Mouse (Mus musculus) lung, adult 2 months (tissue): ENCODE results near the gene Retsat. TPM values are rescaled to one million over a fixed set of nuclear protein-coding genes. Genes with fewer than 3 reads are reported as not detected.
A peak's percentile ranks its signal among the peaks of the same experiment; 100 is the strongest.

Source experiments
- DNase-seq: peaks from one replicate; pipeline ENCODE4 v3.0.0; 2022
- H3K4me1 ChIP-seq: fragments of 200-500 bp; 2 replicates; pipeline ENCODE4 v1.6.1; 2011; ENCODE audit warnings: low read length; ENCODE audit not compliant: control insufficient read depth, insufficient read depth
- H3K4me3 ChIP-seq: fragments of 200-500 bp; replicated peaks from 2 replicates; pipeline ENCODE3; 2011; ENCODE audit warnings: low read depth, mild to moderate bottlenecking, control low read depth, low read length; ENCODE audit errors: extremely low read depth
- CTCF ChIP-seq: fragments of 200-500 bp; IDR thresholded peaks from 2 replicates; pipeline ENCODE4 v1.5.1; 2011; ENCODE audit warnings: mild to moderate bottlenecking, low read length, control low read depth; ENCODE audit not compliant: insufficient read depth
- POLR2A ChIP-seq: fragments of 200-500 bp; IDR thresholded peaks from 2 replicates; pipeline ENCODE4 v1.6.1; 2011; ENCODE audit warnings: low read depth, mild to moderate bottlenecking, control low read depth, low read length, borderline replicate concordance; ENCODE audit errors: extremely low read depth
- WGBS: fragments of 180-500 bp; shearing (Covaris S2); methylation state at CpG from one replicate; pipeline ENCODE4 v1.1.7; 2018; 5-methylcytosine and 5-hydroxymethylcytosine counted together
- polyA plus RNA-seq: library from polyadenylated mRNA; depleted of rRNA; stranded (reverse); fragments of >200 nt; gene quantifications from 2 replicates; pipeline ENCODE4 v1.2.3, GENCODE M21; 2012; rRNA removed

The Retsat gene
- polyA plus RNA-seq = 27.7 and 38.8 TPM in 2 replicates

DNA sequence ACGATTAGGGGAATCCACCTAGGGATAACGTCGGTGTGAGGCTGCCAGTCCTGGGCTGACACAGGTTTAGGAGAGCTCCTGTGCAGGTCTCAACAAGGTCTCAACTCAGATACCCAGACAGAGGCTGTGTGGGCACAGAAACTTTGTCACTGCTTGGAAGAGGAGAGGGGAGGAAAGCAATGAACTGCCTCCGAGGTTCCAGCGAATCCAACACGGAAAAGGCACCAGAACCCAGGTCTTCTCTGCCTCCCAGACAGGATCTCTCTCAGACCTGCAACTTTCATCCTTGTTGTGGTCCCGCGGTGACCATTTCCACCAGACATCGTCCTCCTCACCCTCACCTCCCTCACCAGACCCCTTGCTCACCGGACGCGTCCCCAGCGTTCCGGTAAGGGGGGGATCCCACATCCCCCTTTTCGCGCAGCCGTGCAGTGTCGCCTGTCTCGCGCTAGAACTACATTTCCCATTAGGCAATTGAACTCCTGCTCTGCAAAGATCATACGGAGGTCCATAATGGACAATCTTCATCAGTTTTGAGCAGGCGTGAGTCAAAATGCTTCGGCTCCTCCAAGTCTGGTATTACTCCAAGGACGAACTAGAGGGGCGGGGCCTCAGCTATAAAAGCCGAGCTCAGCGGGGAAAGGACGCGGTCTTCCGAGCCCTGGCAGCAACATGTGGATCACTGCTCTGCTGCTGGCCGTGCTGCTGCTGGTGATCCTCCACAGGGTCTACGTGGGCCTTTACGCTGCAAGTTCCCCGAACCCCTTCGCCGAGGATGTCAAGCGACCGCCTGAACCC, at the start of gene Retsat, which contains the start of gene Elmod3:
Gene Retsat (plus strand): TSS at position 520 of the 798 bp plus-strand sequence.
Gene Elmod3 (minus strand): TSS at position 458 of the 798 bp plus-strand sequence.
- TF ChIP-seq POLR2A (peak; percentile 97), CTCF (no peak)
- H3K4me1 ChIP-seq = peaks cover 6% of the 10 kb centered on the region; the same call in 1 of the 2 replicates
- WGBS = 1% methylated on average over 38 of the region's 38 CpGs
- peak within 1 kb of the TSS; percentile 99 for H3K4me3 ChIP-seq
- peak; percentile 91 for DNase-seq

DNA sequence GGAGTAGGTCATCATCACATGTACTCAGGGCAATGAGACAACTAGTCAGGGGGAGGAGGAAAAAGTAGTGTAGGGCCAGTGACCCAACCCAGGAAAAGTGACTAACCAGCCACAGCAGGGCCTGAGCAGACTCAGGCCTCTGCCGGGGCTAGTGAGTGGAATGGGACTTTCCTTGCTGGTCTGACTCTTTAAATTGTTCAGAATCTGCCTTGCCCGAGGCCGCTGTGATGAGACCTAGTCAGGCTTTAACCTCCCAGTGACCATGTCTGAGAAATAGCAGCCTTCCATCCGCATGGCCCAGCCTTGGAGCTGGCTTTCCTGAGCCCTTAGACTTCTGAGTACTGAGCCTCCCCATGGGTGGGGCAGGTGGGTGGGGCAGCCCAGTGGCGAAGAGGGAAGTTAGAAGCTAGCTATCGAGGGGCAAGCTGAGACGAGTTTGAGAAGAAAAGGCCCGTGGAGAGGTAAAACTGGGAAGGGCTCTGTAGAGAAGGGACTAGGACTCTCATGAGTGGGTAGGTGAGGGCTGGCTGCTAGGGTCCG, 49.2 kb upstream of the Retsat start:
- no peak for TF ChIP-seq CTCF
- TF ChIP-seq POLR2A = peak; percentile 12; the same call in 1 of the 2 replicates
- Histone ChIP-seq H3K4me3 (peak overlapping the region; percentile 30), H3K4me1 (peaks cover 8% of the 10 kb centered on the region; the same call in 1 of the 2 replicates)
- DNase-seq = peak; percentile 50
- 38% methylated on average over 9 of the region's 9 CpGs for WGBS

DNA sequence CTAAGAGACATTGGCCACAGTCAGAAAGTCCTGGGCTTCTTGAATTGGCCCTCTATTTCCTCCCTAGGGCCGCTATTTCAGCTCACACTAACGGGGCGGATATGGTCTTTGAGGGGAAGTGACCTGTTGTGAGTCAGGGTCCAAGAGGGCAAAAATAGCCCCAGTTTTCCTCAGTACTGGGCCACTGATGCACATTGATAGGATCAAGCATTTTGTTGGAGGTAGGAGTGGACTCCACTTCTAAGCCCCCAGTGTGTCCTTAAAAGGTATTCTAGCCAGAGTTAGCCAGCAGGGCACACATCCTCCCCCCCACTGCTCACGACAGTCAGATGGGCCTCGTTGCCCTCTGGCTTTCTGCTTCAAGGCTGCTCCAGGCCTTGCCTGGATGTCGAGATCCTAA, 48.2 kb upstream of the Retsat start:
- H3K4me3 ChIP-seq = no peak overlapping the region

DNA sequence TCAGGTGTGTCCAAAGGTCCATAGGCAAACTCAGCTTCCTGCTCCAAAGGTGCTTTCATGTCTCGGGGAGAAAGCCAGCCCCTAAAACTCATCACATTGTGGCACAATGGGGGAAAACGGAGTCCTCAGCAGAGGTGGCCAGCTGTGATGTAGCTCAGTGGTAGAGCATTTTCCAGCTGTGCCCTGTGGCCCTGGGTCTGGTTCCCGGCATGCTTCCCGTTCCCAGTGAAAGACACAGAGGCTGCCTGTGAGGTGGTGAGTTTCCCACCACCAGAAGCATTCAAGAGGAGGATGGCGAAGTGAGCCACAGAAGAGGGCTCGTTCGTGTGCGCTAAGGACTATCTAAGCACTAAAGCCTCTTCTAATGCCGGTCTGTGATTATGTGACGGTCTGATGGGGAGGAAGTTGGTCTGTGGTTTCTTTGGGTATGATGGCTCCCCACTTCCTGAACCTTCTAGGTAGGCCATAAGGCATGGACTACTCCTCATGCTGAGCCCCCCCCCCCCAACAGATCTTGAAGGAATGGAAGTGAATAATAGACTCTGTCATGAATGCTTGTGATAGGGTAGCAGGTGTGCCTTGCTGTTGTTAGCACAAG, 47.7 kb upstream of the Retsat start:
- no peak for DNase-seq
- Histone ChIP-seq H3K4me1 (0 out of 2 replicates have a peak, but pooled peaks cover 2% of the 10 kb centered on the region), H3K4me3 (no peak overlapping the region)
- TF ChIP-seq POLR2A (no peak), CTCF (no peak)
- WGBS = 77% methylated on average over 10 of the region's 10 CpGs

More for the DNA sequence above, 48.2 kb upstream of the Retsat start:
- DNase-seq = no peak
- WGBS = 66% methylated on average over 6 of the region's 6 CpGs
- TF ChIP-seq POLR2A = no peak
- H3K4me1 ChIP-seq = 0 out of 2 replicates have a peak, but pooled peaks cover 6% of the 10 kb centered on the region

DNA sequence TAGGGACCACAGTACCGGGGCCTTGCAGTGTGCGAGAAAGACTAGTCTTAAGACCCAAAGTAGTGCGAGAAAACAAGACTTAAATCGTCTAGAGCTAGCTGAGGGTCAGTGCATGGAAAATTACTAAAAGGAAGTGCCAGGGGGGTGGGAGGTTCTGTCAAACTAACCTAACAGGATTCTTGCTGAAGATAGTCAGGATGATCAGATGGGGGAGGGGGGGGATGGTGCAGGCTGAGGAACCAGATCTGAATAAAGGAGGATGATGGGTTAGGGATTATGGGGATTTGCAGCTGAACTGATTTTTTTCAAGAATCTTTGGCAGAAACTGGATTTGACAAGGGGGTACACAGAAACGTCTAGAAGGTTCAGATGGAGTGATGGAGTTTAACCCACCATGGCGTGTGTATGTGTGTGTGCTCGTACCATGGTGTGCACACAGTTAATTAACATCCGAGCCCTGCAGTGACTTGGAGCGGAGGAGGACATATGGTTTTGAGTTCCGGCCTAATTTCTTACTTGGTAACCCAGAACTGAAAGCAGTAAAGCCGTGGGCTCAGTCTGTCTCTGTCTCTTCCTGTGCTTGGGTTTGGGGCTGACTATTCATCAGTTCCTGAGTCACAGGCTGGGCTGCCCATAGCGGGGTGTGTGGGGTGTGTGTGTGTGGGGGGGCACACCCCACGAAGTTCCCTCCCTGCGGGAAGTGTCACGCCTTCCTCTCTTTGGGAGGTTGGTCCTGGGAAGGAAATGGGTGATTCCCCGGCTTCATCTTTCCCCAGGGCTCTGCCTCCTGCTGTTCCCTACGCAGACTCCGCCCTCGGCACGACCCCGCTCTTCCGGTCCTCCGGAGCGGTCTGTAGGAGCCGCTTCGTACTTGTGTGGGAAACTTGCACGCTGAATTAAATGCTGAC, 45.9 kb upstream of the Retsat start:
- TF ChIP-seq POLR2A = peak; percentile 84; the same call in 1 of the 2 replicates
- TF ChIP-seq CTCF = no peak
- Histone ChIP-seq H3K4me3 (peak overlapping the region; percentile 61), H3K4me1 (0 out of 2 replicates have a peak, but pooled peaks cover 2% of the 10 kb centered on the region)
- 12% methylated on average over 27 of the region's 27 CpGs for WGBS
- peak; percentile 52 for DNase-seq

DNA sequence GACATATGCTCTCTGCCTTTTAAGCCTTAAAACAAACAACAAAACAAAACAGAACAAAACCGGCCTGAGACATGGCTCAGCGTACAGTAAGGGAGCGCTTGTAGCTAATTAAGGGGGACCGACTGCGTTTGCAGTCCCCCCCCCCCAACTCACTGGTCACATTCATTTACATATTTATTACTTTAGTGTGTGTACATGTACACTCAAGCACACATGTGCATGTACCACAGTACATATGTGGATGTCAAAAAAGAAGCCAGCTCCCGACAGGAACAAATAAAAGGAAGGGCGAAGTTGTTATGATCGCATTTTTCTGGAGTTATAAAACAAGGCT, 45.2 kb upstream of the Retsat start:
- WGBS = 6% methylated on average over 8 of the region's 8 CpGs
- Histone ChIP-seq H3K4me3 (peak overlapping the region; percentile 61), H3K4me1 (0 out of 2 replicates have a peak, but pooled peaks cover 2% of the 10 kb centered on the region)
- TF ChIP-seq CTCF (no peak), POLR2A (no peak)
- DNase-seq = no peak

DNA sequence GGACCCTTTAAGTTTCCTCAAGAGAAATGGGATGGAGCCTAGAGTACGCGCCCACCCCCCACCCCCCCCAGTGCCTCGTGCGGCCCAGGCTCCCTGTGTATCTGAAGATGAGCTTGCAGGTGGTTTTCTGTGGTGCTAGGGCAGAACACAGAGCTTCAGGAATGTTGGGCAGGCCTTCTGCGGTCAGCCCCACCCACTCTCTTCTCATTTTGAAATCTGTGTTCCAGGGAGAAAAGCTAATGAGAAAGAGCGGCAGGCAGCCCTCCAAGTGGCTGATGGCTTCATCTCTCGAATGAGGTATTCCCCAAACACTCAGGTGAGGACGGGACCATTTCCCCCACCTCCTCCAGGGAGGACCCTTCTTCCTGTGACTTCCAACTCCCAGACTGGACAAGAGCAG, 37.5 kb upstream of the Retsat start:
- H3K4me3 ChIP-seq = no peak overlapping the region
- TF ChIP-seq CTCF (no peak), POLR2A (no peak)
- WGBS = 63% methylated on average over 8 of the region's 8 CpGs
- no peak for DNase-seq
- no peaks in the 10 kb centered on the region for H3K4me1 ChIP-seq

DNA sequence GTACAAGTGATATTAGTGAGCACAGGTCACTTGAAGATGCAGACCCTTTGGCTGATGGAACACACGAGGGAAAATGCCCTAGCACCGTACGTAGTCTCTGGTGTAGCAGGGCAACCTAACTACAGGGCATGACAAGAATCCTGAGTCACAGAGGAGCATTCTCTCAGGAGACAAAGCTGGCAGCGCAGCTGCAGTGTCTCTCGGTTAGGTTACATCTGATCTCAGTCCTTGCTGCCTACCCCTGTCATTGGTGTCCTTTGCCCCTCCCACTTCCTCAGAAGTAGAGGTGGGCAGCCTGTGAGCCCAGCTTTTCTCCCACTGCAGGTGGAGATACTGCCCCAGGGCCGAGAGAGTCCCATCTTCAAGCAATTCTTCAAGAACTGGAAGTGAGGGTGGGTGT, 35.8 kb upstream of the Retsat start:
- TF ChIP-seq CTCF (no peak), POLR2A (no peak)
- WGBS = 63% methylated on average over 6 of the region's 6 CpGs
- no peaks in the 10 kb centered on the region for H3K4me1 ChIP-seq
- no peak overlapping the region for H3K4me3 ChIP-seq
- DNase-seq = no peak

DNA sequence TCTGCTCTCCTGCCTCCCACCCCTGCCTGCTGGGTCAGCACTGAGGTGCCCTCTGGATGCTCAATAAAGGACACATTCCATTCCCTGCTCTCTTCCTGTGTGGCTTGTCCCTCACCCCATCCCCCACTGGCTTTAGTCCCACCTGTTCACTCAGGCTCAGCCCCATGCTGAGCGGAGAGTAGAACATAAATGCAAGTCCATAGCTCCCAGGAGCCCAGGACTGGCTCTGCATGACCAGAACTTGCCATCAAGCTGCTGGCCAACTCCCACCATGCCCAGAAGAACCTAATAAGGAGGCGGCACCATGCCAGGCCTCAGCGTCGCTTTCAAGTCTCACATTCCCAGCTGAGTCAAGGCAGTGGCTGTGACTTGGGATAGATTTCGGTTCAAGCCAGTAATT, 35.4 kb upstream of the Retsat start:
- WGBS = 83% methylated on average over 5 of the region's 5 CpGs
- no peak for DNase-seq
- H3K4me1 ChIP-seq = no peaks in the 10 kb centered on the region
- TF ChIP-seq POLR2A (no peak), CTCF (no peak)
- no peak overlapping the region for H3K4me3 ChIP-seq
